Mouse (Mus musculus) liver (tissue): ENCODE data around the gene Gnat2.

Experiments
- DNase-seq: peaks from one replicate; pipeline ENCODE4 v3.0.0-alpha.2; 2020; ENCODE audit warnings: mixed read lengths

Gene Gnat2

GRCm38 (mm10) chr3:108092536-108093115 lies at the start of gene Gnat2:
Gnat2 (plus strand) TSS chr3:108092789.
- no peak for DNase-seq

- peak; percentile 90 for DNase-seq
These were observed 48.0 kb upstream of the Gnat2 start, which contains the start of gene Gstm4 for GRCm38 (mm10) chr3:108044394-108045140. Gstm4 (minus strand) TSS chr3:108044894.

- DNase-seq, result no peak
These were observed 45.5 kb upstream of the Gnat2 start for GRCm38 (mm10) chr3:108046944-108047655.

- no peak for DNase-seq
These were observed 44.3 kb upstream of the Gnat2 start for GRCm38 (mm10) chr3:108048306-108048705.

GRCm38 (mm10) chr3:108050493-108050892 lies 42.1 kb upstream of the Gnat2 start:
- DNase-seq, result no peak

GRCm38 (mm10) chr3:108061420-108061819 lies 31.2 kb upstream of the Gnat2 start:
- peak; percentile 57 for DNase-seq

GRCm38 (mm10) chr3:108062648-108063047 lies 29.9 kb upstream of the Gnat2 start:
- DNase-seq, result no peak

- DNase-seq, result no peak
These were observed 27.9 kb upstream of the Gnat2 start for GRCm38 (mm10) chr3:108064672-108065071.

- DNase-seq, result no peak
These were observed 27.0 kb upstream of the Gnat2 start for GRCm38 (mm10) chr3:108065551-108065950.

- DNase-seq, result no peak
These were observed 25.1 kb upstream of the Gnat2 start for GRCm38 (mm10) chr3:108067370-108067934.

- DNase-seq, result no peak
These were observed 23.8 kb upstream of the Gnat2 start for GRCm38 (mm10) chr3:108068826-108069225.

GRCm38 (mm10) chr3:108069231-108069870 lies 23.2 kb upstream of the Gnat2 start:
- DNase-seq, result peak; percentile 67

GRCm38 (mm10) chr3:108070295-108071293 lies 22.0 kb upstream of the Gnat2 start:
- peak; percentile 82 for DNase-seq

- DNase-seq, result no peak
These were observed 19.5 kb upstream of the Gnat2 start for GRCm38 (mm10) chr3:108072983-108073569.

- no peak for DNase-seq
These were observed 15.8 kb upstream of the Gnat2 start for GRCm38 (mm10) chr3:108076836-108077235.

GRCm38 (mm10) chr3:108081681-108082080 lies 10.9 kb upstream of the Gnat2 start:
- DNase-seq, result no peak

- no peak for DNase-seq
These were observed 10.2 kb upstream of the Gnat2 start for GRCm38 (mm10) chr3:108082251-108082875.

- no peak for DNase-seq
These were observed 9.4 kb upstream of the Gnat2 start for GRCm38 (mm10) chr3:108083161-108083560.

GRCm38 (mm10) chr3:108083904-108084407 lies 8.6 kb upstream of the Gnat2 start:
- no peak for DNase-seq

- DNase-seq, result no peak
These were observed 7.8 kb upstream of the Gnat2 start for GRCm38 (mm10) chr3:108084767-108085270.
